Mouse (Mus musculus): ENCODE measurements at regions not wholly inside any gene's neighbourhood (a gene's known extent, or its start where the extent isn't known, plus 50 kb on each side); places are given as distances from the start of the nearest gene placed in this dataset.

DNA sequence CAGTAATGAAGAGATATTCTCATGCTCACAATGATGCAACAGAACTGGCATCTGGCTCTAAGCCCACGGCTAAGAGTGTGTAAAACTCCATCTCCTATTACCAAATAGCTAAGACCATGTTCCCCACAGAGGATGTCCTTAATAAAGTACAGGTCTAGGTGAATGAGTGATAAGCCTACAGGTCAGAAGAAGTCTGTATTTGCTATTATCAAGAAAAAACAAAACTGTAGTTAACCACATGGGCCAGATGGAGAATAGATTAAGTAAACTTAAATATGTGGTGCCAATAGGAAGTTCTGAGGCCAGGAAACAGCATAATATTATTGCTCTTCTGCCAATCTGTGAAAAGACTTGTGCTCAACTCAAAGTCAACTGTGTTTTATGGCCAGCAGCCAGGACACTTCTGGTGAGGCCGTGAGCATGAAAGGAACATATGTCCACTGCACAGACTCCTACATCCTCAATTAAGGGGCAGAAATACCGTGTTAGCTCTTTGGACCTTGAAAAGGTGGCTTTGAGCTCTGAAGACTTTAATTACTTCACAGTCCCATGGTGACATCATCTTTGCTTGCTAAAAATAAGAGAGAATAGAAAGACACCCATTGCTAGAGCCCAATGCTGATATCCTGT is 549.1 kb upstream of the Dmac1 start:
- H3K4me3 ChIP-seq (ENCODE audit: low read length) = no peak overlapping the region
- H3K9me3 ChIP-seq (ENCODE audit: control insufficient read depth, low read length) = no peaks in the 10 kb centered on the region
- no peak for ATAC-seq (ENCODE audit: low read depth)
- no peaks in the 10 kb centered on the region for H3K36me3 ChIP-seq (ENCODE audit: control insufficient read depth, insufficient read depth, low read length)
- no peak overlapping the region for H3K27ac ChIP-seq (ENCODE audit: low read length)
- no peaks in the 10 kb centered on the region for H3K4me1 ChIP-seq (replicated peaks; ENCODE audit: control insufficient read depth, insufficient read depth, low read length)
- WGBS = 48% methylated on average over 3 of the region's 3 CpGs
- no peak overlapping the region for H3K4me2 ChIP-seq (ENCODE audit: low read depth, low read length)
- H3K9ac ChIP-seq (ENCODE audit: low read length) = no peak overlapping the region
- H3K27me3 ChIP-seq (ENCODE audit: control insufficient read depth, insufficient read depth, low read depth, low read length) = no peaks in the 10 kb centered on the region

DNA sequence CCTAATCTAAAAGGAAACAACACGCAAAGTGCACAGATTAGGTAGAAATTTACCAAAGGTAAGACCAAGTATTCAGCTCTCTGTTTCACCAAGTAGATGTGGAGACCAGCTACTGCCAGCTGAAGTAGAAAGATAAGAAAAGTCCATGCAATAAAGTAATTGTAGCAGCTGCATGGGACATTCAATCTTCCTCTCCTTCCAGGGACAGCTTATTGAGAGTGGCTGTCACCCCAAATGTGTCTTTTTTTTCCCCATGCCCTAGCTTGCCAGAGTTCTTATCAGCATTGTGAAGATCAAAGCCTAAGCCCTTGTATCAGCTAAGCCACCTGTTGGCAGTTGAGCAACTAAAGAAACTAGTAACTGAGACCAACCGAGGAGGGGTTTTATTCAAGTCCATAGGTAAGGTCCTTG is 541.1 kb upstream of the Dmac1 start:
- Histone ChIP-seq H3K9me3 (ENCODE audit: control insufficient read depth, low read length) (no peaks in the 10 kb centered on the region), H3K4me2 (ENCODE audit: low read depth, low read length) (no peak overlapping the region), H3K4me3 (ENCODE audit: low read length) (no peak overlapping the region), H3K27ac (ENCODE audit: low read length) (no peak overlapping the region), H3K9ac (ENCODE audit: low read length) (no peak overlapping the region), H3K4me1 (replicated peaks; ENCODE audit: control insufficient read depth, insufficient read depth, low read length) (no peaks in the 10 kb centered on the region), H3K36me3 (ENCODE audit: control insufficient read depth, insufficient read depth, low read length) (no peaks in the 10 kb centered on the region), H3K27me3 (ENCODE audit: control insufficient read depth, insufficient read depth, low read depth, low read length) (no peaks in the 10 kb centered on the region)
- ATAC-seq (ENCODE audit: low read depth) = no peak
- 48% methylated on average over 2 of the region's 2 CpGs for WGBS

DNA sequence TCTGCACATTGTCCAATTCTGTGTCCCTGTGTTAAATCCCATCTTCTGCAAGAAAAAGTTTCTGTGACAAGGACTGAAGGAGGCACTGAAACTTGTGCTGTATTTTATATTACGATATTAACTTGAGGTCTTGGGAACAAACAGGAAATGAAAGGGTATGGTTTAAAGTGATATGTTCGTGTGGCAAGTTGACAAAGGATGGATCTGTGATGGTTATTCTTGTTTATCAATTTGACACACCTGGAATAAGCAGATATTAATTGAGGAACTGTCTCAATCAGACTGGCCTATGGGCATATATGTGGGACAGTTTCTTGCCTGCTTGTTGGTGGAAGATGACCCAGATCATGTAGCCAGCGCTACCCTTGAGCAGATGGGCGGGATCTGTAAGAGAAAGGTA is 537.9 kb upstream of the Dmac1 start:
- Histone ChIP-seq H3K36me3 (ENCODE audit: control insufficient read depth, insufficient read depth, low read length) (no peaks in the 10 kb centered on the region), H3K4me1 (replicated peaks; ENCODE audit: control insufficient read depth, insufficient read depth, low read length) (peaks cover 2% of the 10 kb centered on the region; the same call in 1 of the 2 replicates), H3K9ac (ENCODE audit: low read length) (no peak overlapping the region), H3K27ac (ENCODE audit: low read length) (no peak overlapping the region), H3K27me3 (ENCODE audit: control insufficient read depth, insufficient read depth, low read depth, low read length) (no peaks in the 10 kb centered on the region), H3K9me3 (ENCODE audit: control insufficient read depth, low read length) (no peaks in the 10 kb centered on the region), H3K4me2 (ENCODE audit: low read depth, low read length) (no peak overlapping the region), H3K4me3 (ENCODE audit: low read length) (no peak overlapping the region)
- WGBS = 86% methylated on average over 4 of the region's 4 CpGs
- no peak for ATAC-seq (ENCODE audit: low read depth)

DNA sequence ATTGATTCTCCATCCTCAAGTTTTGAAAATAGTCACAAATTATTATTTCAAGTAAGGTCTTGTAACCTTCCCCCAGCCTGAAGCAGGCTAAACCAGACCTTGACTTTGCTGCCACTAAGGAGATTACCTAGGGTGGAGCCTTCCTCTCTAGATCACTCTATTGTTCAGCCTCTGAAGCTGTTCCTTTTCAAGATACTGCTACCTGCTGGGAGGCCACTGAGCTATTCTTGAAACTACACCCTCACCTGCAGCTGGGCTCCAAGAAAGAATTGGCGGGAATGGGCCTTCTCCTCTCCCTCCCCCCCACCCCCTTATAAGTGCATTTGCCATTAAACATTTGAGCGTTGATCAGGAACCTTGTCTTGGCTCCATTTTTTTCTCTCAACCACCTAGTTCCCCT is 534.2 kb upstream of the Dmac1 start:
- WGBS = 75% methylated on average over 2 of the region's 2 CpGs

DNA sequence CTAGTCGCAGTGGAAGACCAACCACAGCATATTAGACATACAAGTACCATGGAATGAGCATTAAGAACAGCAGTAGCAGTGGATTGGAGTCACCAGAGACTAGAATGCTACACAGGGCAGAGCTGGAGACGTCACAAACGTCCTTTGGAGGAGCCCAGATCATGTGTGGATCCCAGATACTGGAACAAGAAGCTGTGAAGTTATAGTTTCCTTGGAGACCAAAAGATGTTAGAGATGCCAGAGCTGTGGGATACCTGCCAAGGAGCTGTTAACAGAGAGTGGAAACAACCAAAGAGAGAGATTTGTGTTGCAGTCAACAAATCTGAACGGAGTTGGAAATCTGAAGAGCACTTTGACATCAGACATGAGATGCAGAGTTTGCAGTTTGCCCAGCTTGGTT is 523.8 kb upstream of the Dmac1 start:
- Histone ChIP-seq H3K27me3 (ENCODE audit: control insufficient read depth, insufficient read depth, low read depth, low read length) (no peaks in the 10 kb centered on the region), H3K4me1 (replicated peaks; ENCODE audit: control insufficient read depth, insufficient read depth, low read length) (no peaks in the 10 kb centered on the region), H3K9me3 (ENCODE audit: control insufficient read depth, low read length) (no peaks in the 10 kb centered on the region), H3K4me3 (ENCODE audit: low read length) (no peak overlapping the region), H3K36me3 (ENCODE audit: control insufficient read depth, insufficient read depth, low read length) (no peaks in the 10 kb centered on the region), H3K9ac (ENCODE audit: low read length) (no peak overlapping the region), H3K27ac (ENCODE audit: low read length) (no peak overlapping the region), H3K4me2 (ENCODE audit: low read depth, low read length) (no peak overlapping the region)
- WGBS = 63% methylated on average over 4 of the region's 4 CpGs
- ATAC-seq (ENCODE audit: low read depth) = no peak

More for the DNA sequence above, 534.2 kb upstream of the Dmac1 start:
- no peak overlapping the region for H3K4me2 ChIP-seq (ENCODE audit: low read depth, low read length)
- no peaks in the 10 kb centered on the region for H3K9me3 ChIP-seq (ENCODE audit: control insufficient read depth, low read length)
- no peak overlapping the region for H3K27ac ChIP-seq (ENCODE audit: low read length)
- H3K36me3 ChIP-seq (ENCODE audit: control insufficient read depth, insufficient read depth, low read length) = no peaks in the 10 kb centered on the region
- H3K4me1 ChIP-seq (replicated peaks; ENCODE audit: control insufficient read depth, insufficient read depth, low read length) = peaks cover 2% of the 10 kb centered on the region; the same call in 1 of the 2 replicates
- no peaks in the 10 kb centered on the region for H3K27me3 ChIP-seq (ENCODE audit: control insufficient read depth, insufficient read depth, low read depth, low read length)
- H3K9ac ChIP-seq (ENCODE audit: low read length) = no peak overlapping the region
- no peak for ATAC-seq (ENCODE audit: low read depth)
- H3K4me3 ChIP-seq (ENCODE audit: low read length) = no peak overlapping the region

DNA sequence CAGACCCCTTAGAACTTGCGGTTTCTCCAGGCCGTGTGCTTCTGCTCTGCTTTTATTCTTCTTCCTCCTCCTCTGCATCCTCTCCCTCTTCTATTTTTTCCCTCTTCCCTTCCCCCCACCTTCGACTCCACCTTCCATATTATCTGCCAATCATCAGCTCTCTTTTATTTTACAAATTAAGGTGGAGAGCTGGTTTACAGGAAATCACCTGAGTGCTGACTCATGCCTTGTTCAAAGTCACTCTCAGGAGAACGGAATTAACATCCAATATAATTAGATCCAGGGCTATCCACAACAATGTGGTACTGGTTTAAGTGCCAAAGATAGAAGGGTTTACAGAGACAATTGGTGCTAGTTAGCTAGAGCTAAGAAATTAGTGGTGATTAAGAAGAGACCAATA is 523.1 kb upstream of the Dmac1 start:
- no peaks in the 10 kb centered on the region for H3K9me3 ChIP-seq (ENCODE audit: control insufficient read depth, low read length)
- no peak overlapping the region for H3K4me3 ChIP-seq (ENCODE audit: low read length)
- H3K4me2 ChIP-seq (ENCODE audit: low read depth, low read length) = no peak overlapping the region
- H3K36me3 ChIP-seq (ENCODE audit: control insufficient read depth, insufficient read depth, low read length) = no peaks in the 10 kb centered on the region
- WGBS = 87% methylated on average over 4 of the region's 4 CpGs
- no peaks in the 10 kb centered on the region for H3K4me1 ChIP-seq (replicated peaks; ENCODE audit: control insufficient read depth, insufficient read depth, low read length)
- ATAC-seq (ENCODE audit: low read depth) = no peak
- no peak overlapping the region for H3K9ac ChIP-seq (ENCODE audit: low read length)
- no peak overlapping the region for H3K27ac ChIP-seq (ENCODE audit: low read length)
- no peaks in the 10 kb centered on the region for H3K27me3 ChIP-seq (ENCODE audit: control insufficient read depth, insufficient read depth, low read depth, low read length)

DNA sequence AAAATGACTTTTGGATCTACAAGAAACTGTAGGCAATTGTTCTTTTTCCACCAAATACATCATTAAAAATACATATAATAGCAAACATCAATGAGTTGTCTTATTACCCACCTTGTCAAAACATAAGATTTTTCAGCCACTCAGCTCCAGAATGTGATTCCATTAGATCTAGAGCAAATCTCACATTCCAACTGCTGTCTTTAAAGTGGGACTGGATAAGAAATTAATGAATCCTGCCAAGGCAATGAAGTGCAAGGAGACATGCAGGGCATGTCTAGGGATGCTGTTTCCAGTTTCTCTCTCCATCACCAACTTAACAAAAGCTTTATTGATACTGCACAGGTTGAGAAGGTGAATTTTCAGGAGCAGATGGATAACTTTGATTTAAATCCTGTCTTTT is 513.7 kb upstream of the Dmac1 start:
- H3K4me1 ChIP-seq (replicated peaks; ENCODE audit: control insufficient read depth, insufficient read depth, low read length) = no peaks in the 10 kb centered on the region
- H3K4me2 ChIP-seq (ENCODE audit: low read depth, low read length) = no peak overlapping the region
- H3K9me3 ChIP-seq (ENCODE audit: control insufficient read depth, low read length) = no peaks in the 10 kb centered on the region
- no peak overlapping the region for H3K27ac ChIP-seq (ENCODE audit: low read length)
- H3K4me3 ChIP-seq (ENCODE audit: low read length) = no peak overlapping the region
- H3K9ac ChIP-seq (ENCODE audit: low read length) = no peak overlapping the region
- no peaks in the 10 kb centered on the region for H3K36me3 ChIP-seq (ENCODE audit: control insufficient read depth, insufficient read depth, low read length)
- H3K27me3 ChIP-seq (ENCODE audit: control insufficient read depth, insufficient read depth, low read depth, low read length) = no peaks in the 10 kb centered on the region
- ATAC-seq (ENCODE audit: low read depth) = peak; percentile 73

DNA sequence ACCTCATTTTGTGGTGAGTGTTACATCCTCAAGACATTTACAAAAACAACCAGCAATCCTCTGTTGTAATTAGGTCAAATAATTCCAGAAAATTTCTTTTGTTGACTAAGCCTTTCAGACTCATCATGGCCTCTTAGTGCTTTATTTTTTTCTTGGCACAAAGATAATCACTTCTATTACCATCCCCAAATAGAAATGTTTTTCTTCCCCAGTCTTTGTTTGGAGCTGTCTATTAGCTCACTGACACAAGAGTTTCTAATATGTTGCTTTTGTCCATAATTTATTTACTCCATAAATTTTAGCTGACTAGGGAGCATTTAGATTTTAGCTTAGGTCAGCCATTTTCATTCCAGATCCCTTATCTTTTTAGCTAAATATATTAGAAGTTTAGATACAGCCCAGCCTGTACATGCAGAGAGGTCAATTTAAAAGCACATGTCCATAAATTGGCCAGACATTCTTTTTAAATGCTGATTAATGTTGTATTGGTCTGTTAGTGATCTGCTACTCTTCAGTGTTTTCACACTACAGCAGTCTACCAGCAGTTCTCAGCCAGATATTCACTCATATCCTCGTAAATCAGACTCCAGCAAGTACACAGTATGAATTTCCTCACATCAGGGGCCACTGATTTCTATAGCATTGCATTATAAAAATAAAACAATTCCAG is 513.0 kb upstream of the Dmac1 start:
- Histone ChIP-seq H3K4me1 (replicated peaks; ENCODE audit: control insufficient read depth, insufficient read depth, low read length) (no peaks in the 10 kb centered on the region), H3K27me3 (ENCODE audit: control insufficient read depth, insufficient read depth, low read depth, low read length) (no peaks in the 10 kb centered on the region), H3K4me2 (ENCODE audit: low read depth, low read length) (no peak overlapping the region), H3K9ac (ENCODE audit: low read length) (no peak overlapping the region), H3K27ac (ENCODE audit: low read length) (no peak overlapping the region), H3K4me3 (ENCODE audit: low read length) (no peak overlapping the region), H3K9me3 (ENCODE audit: control insufficient read depth, low read length) (no peaks in the 10 kb centered on the region), H3K36me3 (ENCODE audit: control insufficient read depth, insufficient read depth, low read length) (no peaks in the 10 kb centered on the region)
- peak; percentile 75 for ATAC-seq (ENCODE audit: low read depth)
- 45% methylated on average over 1 of the region's 1 CpGs for WGBS

DNA sequence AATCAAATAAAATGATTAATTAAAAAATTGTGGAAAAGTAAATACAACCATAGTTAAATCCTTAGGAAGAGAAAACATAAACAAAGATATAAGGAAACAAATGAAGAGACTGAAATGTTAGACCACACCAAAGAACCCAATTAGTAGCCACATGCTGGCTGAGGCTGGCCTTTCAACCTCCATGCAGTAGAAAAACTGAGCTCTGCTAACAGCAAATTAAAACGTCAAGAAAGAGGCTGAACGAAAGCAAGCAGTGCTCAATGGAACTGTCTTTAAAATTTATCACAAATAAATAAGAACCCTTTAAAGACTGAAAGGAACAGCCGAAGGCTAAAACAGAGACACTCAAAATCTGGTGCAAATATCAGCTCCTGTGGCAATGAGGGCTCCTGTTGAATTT is 509.3 kb upstream of the Dmac1 start:
- H3K36me3 ChIP-seq (ENCODE audit: control insufficient read depth, insufficient read depth, low read length) = no peaks in the 10 kb centered on the region
- H3K9ac ChIP-seq (ENCODE audit: low read length) = no peak overlapping the region
- no peaks in the 10 kb centered on the region for H3K27me3 ChIP-seq (ENCODE audit: control insufficient read depth, insufficient read depth, low read depth, low read length)
- no peak overlapping the region for H3K4me2 ChIP-seq (ENCODE audit: low read depth, low read length)
- H3K9me3 ChIP-seq (ENCODE audit: control insufficient read depth, low read length) = no peaks in the 10 kb centered on the region
- no peak overlapping the region for H3K27ac ChIP-seq (ENCODE audit: low read length)
- WGBS = 55% methylated on average over 3 of the region's 3 CpGs
- no peak for ATAC-seq (ENCODE audit: low read depth)
- no peak overlapping the region for H3K4me3 ChIP-seq (ENCODE audit: low read length)
- H3K4me1 ChIP-seq (replicated peaks; ENCODE audit: control insufficient read depth, insufficient read depth, low read length) = no peaks in the 10 kb centered on the region
